Comparison of ENCODE assay signal across 9 mouse cellular contexts in the genomic region with DNA sequence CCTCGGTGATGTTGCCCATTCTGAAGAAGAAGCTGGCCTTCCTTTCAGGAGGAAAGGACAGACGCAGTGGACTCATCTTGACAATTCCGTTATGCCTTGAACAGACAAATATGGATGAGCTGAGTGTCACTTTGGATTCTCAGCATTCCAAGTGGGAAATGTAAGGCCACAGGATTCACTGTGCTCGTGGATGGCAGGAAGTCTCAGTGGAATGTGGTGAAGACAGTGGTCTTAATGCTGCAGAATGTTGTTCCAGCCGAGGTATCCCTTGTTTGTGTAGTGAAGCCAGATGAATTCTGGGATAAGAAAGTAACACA.
DNase-seq lines count a peak whose midpoint lies in the region; ATAC-seq and TF ChIP-seq lines count a peak whose summit lies in the region.
"Had no signal": no experiment of that assay in that cellular context is flagged by ENCODE, and none has a peak within 500 bp of the region (broad histone marks: within the 10 kb centered on the region; RNA-seq: fewer than 3 reads in every experiment).

No protein-coding gene starts in this region.

- peak overlapping the region; percentile 44 for H3K4me3 ChIP-seq in kidney, embryonic 15.5 days (replicated peaks)
- H3K4me3 ChIP-seq in kidney, adult 2 months (ENCODE audit: insufficient read depth, low read depth, low read length) = no peak overlapping the region
- H3K4me3 ChIP-seq in embryonic facial prominence, embryonic 12.5 days = peak overlapping the region; percentile 37
- H3K4me3 ChIP-seq in intestine, embryonic 14.5 days (ENCODE audit: low read depth, low read length) = peak overlapping the region; percentile 26
- H3K4me3 ChIP-seq in midbrain, postnatal 0 days (ENCODE audit: low read depth, low read length) = peak overlapping the region; percentile 38
- H3K4me3 ChIP-seq: myocyte had no signal

- WGBS in kidney, embryonic 15.5 days = 25% methylated on average over 5 of the region's 5 CpGs
- 19% methylated on average over 5 of the region's 5 CpGs for WGBS in kidney, adult 2 months
- 28% methylated on average over 5 of the region's 5 CpGs for WGBS in embryonic facial prominence, embryonic 12.5 days
- 28% methylated on average over 5 of the region's 5 CpGs for WGBS in intestine, embryonic 14.5 days
- WGBS in midbrain, postnatal 0 days = 22% methylated on average over 5 of the region's 5 CpGs

- H3K4me2 ChIP-seq in kidney, embryonic 15.5 days = peak overlapping the region; percentile 80
- H3K4me2 ChIP-seq in embryonic facial prominence, embryonic 12.5 days (replicated peaks) = peak overlapping the region; percentile 91
- H3K4me2 ChIP-seq in intestine, embryonic 14.5 days (ENCODE audit: low read length) = peak overlapping the region; percentile 80
- peak overlapping the region; percentile 68 for H3K4me2 ChIP-seq in midbrain, postnatal 0 days (ENCODE audit: low read depth, low read length, poor library complexity, severe bottlenecking)

- no peak for TF ChIP-seq CTCF in kidney, adult 2 months (conservative IDR thresholded peaks at IDR 0.05; ENCODE audit: insufficient read depth, insufficient read length, low read depth, low read length)
- TF ChIP-seq CTCF in midbrain, postnatal 0 days (IDR thresholded peaks at IDR 0.05) = no peak

- no peak for TF ChIP-seq POLR2A in kidney, adult 2 months (IDR thresholded peaks at IDR 0.05; ENCODE audit: low read depth, low read length)

- no peak for DNase-seq in kidney, adult 2 months
- DNase-seq in intestine, embryonic 14.5 days (ENCODE audit: low spot score) = no peak
- DNase-seq in midbrain, postnatal 0 days (ENCODE audit: low spot score) = peak; percentile 5
- DNase-seq in frontal cortex, postnatal 14 days (ENCODE audit: low spot score in 2 of 2) = no peak
- no peak for DNase-seq in left cerebral cortex, adult 9 months (ENCODE audit: low spot score in 2 of 2)
- no peak for DNase-seq in layer of hippocampus, adult 9-10 months (ENCODE audit: low spot score)

- no peaks in the 10 kb centered on the region for H3K27me3 ChIP-seq in kidney, embryonic 15.5 days
- H3K27me3 ChIP-seq in kidney, adult 2 months (replicated peaks; ENCODE audit: control insufficient read depth, insufficient read depth, low read length) = no peaks in the 10 kb centered on the region
- H3K27me3 ChIP-seq in embryonic facial prominence, embryonic 12.5 days = no peaks in the 10 kb centered on the region
- no peaks in the 10 kb centered on the region for H3K27me3 ChIP-seq in intestine, embryonic 14.5 days (replicated peaks; ENCODE audit: control insufficient read depth, insufficient read depth, low read length)
- H3K27me3 ChIP-seq in midbrain, postnatal 0 days (ENCODE audit: insufficient read depth, low read length) = no peaks in the 10 kb centered on the region

- H3K9me3 ChIP-seq in kidney, embryonic 15.5 days (replicated peaks) = no peaks in the 10 kb centered on the region
- 0 out of 2 replicates have a peak, but pooled peaks cover 4% of the 10 kb centered on the region for H3K9me3 ChIP-seq in embryonic facial prominence, embryonic 12.5 days
- H3K9me3 ChIP-seq in intestine, embryonic 14.5 days (ENCODE audit: control insufficient read depth, low read length) = no peaks in the 10 kb centered on the region
- no peaks in the 10 kb centered on the region; the same call in 1 of the 2 replicates for H3K9me3 ChIP-seq in midbrain, postnatal 0 days (ENCODE audit: low read length)

- no peaks in the 10 kb centered on the region for H3K4me1 ChIP-seq in kidney, embryonic 15.5 days
- H3K4me1 ChIP-seq in kidney, adult 2 months (ENCODE audit: control insufficient read depth, insufficient read depth, low read length) = no peaks in the 10 kb centered on the region
- no peaks in the 10 kb centered on the region; the same call in 1 of the 2 replicates for H3K4me1 ChIP-seq in embryonic facial prominence, embryonic 12.5 days
- no peaks in the 10 kb centered on the region for H3K4me1 ChIP-seq in intestine, embryonic 14.5 days (replicated peaks; ENCODE audit: control insufficient read depth, insufficient read depth, low read length)
- H3K4me1 ChIP-seq in midbrain, postnatal 0 days (ENCODE audit: insufficient read depth, low read length) = 0 out of 2 replicates have a peak, but pooled peaks cover 3% of the 10 kb centered on the region

- H3K27ac ChIP-seq in kidney, embryonic 15.5 days = no peak overlapping the region
- H3K27ac ChIP-seq in kidney, adult 2 months (ENCODE audit: insufficient read depth, low read depth, low read length) = no peak overlapping the region
- H3K27ac ChIP-seq in embryonic facial prominence, embryonic 12.5 days = no peak overlapping the region
- H3K27ac ChIP-seq in intestine, embryonic 14.5 days (ENCODE audit: low read depth) = no peak overlapping the region
- H3K27ac ChIP-seq in midbrain, postnatal 0 days (ENCODE audit: low read depth, low read length) = no peak overlapping the region

- H3K36me3 ChIP-seq in kidney, embryonic 15.5 days = no peaks in the 10 kb centered on the region
- no peaks in the 10 kb centered on the region for H3K36me3 ChIP-seq in kidney, adult 2 months (ENCODE audit: control insufficient read depth, insufficient read depth, low read length)
- no peaks in the 10 kb centered on the region for H3K36me3 ChIP-seq in embryonic facial prominence, embryonic 12.5 days
- no peaks in the 10 kb centered on the region for H3K36me3 ChIP-seq in intestine, embryonic 14.5 days (ENCODE audit: control insufficient read depth, insufficient read depth, low read length)
- H3K36me3 ChIP-seq in midbrain, postnatal 0 days (ENCODE audit: insufficient read depth, low read length) = no peaks in the 10 kb centered on the region

- peak overlapping the region; percentile 36 for H3K9ac ChIP-seq in kidney, embryonic 15.5 days
- peak overlapping the region; percentile 63 for H3K9ac ChIP-seq in embryonic facial prominence, embryonic 12.5 days
- H3K9ac ChIP-seq in intestine, embryonic 14.5 days (ENCODE audit: low read length) = peak overlapping the region; percentile 20; the same call in 1 of the 2 replicates
- peak overlapping the region; percentile 52 for H3K9ac ChIP-seq in midbrain, postnatal 0 days (replicated peaks; ENCODE audit: low read length, poor library complexity, severe bottlenecking)

- ATAC-seq in kidney, embryonic 15.5 days (replicated peaks; ENCODE audit: low FRiP score) = no peak
- no peak for ATAC-seq in embryonic facial prominence, embryonic 12.5 days (ENCODE audit: insufficient number of reproducible peaks, insufficient read depth, low FRiP score, low TSS enrichment)
- ATAC-seq in intestine, embryonic 14.5 days (replicated peaks; ENCODE audit: low FRiP score, low TSS enrichment, low read depth) = no peak
- no peak for ATAC-seq in midbrain, postnatal 0 days (ENCODE audit: low FRiP score)
